Mouse (Mus musculus) fibroblast of lung, adult 2 months (primary cell): ENCODE data around the gene Rab11fip2.
A peak's percentile ranks its signal among the peaks of the same experiment; 100 is the strongest.

Experiments
- DNase-seq: peaks from one replicate; pipeline ENCODE4 v3.0.0-alpha.2; 2011; ENCODE audit warnings: low read depth

The Rab11fip2 gene

DNA sequence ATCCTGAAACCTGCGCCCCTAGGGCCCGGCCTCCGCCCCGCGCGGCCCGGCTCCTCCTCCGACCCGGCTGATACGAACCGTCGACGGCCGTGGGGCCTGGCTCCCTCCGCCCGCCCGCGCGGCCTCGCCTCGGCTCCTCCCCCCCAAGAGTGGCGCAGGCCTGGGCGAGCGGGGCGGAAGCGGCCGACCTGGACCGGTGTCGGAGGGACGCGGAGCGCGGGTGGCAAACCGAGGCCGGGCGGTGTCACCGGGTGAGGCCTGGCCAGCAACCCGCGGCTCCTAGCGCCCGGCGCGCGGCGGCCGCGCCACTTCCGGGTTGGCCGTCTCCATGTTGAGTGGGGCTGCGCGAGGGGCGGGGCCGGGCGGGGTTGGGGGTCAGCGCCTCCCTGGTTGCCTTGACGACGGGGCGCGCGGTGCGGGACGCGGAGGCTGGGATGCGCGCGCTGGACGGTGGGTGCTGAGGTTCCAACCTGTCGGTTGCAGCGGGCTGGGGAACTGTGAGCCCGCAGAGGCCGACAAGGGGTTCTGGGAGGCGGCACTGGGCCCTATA, at the start of gene Rab11fip2:
TSS of gene Rab11fip2 (minus strand) at position 333 of the 550 bp plus-strand sequence.
- DNase-seq = no peak

DNA sequence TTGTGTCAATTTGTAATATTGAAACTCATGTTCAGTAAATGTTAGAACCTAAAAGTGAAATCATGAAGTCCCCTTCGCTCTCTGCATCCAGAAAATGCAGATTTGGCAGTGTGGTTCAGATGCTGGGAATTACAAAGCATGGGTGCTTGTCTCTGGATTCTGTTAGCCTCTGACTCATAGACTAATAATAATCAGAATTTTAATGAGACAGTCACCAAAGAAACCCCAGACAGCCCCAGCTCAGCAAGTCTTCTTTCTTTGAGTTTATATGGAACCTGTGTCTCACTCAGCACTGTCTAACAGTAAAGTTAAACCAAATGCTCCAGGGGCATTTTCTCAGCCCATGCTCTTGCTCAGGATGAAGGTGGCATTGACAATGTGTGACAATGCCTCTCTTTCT, 38.1 kb upstream of the Rab11fip2 start:
- DNase-seq = no peak

DNA sequence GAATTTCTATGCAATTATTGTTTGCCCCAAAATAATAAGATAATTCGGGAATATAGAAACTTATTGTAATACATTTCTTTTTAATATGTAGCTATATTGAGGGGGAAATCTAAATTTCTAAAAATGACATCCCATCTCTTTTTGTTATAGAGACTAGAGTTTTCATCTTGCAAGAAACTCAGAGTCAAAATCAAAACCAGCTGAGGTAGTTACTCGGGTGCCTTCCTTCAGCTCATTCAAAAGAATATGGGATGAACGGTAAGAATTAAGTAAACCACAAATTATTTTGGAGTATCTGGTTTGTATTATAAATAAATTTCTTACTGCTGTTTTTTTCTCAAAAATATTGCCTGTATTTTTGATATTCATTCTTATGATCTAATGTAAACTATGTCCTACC, 11.5 kb upstream of the Rab11fip2 start:
- no peak for DNase-seq

DNA sequence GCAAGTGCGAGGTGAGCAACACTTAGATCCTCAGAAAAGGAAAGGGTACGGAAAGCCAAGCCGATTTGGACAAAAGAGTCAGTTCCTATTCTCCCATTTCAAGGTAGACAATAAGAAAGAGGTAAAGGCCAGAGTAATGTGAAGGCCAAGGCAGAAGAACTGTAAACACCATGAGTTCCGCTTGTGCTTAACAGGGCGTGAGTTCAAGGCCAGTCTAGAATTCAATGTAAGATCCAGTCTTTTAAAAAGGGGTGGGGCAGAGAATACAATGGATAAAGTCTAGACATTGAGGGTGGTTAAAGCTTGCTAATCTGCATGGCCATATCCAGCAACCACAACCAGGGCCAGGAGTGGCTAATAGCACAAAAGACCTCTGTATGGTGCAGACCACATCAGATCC, 6.3 kb upstream of the Rab11fip2 start:
- no peak for DNase-seq

DNA sequence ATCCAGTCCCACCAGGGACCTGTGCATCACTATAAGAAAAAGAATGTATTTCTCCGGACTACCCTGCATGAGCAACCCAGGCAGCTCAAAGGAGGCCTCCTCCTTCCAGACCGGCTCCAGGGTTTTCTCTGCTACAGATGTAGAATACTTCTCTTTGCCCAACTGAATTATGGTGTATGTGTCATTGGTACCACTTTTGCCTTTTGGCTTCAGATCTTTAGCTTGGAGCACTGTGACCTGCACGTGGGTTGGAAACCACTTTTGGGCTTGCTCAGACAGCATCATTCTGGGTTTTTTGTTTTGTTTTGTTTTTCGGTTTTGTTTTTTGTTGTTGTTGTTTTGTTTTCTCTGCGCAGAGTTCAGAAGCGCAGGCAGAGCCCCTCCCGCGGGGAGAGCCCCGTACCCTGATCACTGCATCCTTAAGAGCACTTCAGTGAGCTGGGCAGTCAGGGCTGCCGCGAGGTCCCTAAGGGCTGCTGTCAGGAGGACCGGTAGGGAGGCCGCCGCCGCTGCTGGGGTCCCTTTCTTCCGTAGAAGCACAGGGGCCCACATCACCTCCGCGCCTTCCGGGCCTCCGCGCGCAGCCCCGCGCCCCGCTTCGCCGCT, 635 bp downstream of the Rab11fip2 start:
- DNase-seq = no peak

DNA sequence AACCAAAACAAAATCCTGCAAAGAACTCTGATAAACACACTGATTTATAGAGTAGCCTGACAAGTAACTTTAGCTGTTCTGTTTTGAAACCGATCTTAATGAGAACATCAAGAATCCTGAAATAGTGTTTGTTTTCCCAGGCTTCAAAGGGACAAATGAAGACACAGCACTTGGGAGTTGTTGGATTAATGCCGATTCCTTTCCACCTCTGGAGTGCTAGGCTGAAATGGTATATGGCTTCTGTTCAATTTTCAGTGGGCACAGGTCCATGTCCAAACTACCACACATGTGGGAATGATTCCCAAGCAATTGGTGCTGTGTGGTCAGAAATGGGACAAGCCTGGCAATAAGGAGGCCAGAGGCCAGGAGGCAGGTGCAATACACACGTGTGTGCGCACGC, 3.7 kb downstream of the Rab11fip2 start:
- peak; percentile 57 for DNase-seq

DNA sequence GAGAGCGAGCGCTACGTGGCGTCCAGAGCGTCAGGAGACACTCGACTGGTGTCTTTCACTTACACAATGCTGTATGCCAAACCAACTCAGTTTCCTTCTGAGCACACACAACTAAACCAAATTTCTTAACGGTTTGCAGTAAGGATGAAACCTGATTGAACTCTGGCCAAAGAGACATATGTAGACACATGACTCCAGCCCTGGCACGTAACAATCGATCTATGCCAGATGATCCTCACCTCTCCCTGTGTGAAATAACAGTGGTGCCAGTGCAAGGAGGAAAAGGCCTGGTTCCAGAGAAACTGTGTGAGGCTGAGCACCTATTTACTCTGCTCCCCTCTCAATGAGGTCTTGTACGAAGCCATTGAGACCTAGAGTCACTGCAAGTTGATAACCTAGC, 11.4 kb downstream of the Rab11fip2 start:
- DNase-seq = no peak

DNA sequence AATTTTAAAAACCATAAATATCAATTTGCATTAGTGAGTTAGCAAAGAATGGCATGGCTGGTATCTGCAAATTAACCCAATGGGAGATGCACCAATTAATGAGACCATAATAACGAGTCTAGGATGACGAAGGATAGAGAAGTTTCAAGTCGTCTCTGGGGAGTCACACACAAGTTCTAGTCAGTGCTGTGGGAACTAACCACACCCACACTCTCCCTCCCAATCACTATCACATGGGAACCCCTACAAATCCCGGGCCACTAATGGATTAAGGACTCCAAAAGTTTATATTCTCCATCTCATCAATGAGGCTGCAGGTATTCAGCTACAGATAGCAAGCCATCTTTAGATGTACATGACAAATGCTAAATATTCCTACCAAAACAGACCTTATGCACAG, 14.8 kb downstream of the Rab11fip2 start:
- no peak for DNase-seq

DNA sequence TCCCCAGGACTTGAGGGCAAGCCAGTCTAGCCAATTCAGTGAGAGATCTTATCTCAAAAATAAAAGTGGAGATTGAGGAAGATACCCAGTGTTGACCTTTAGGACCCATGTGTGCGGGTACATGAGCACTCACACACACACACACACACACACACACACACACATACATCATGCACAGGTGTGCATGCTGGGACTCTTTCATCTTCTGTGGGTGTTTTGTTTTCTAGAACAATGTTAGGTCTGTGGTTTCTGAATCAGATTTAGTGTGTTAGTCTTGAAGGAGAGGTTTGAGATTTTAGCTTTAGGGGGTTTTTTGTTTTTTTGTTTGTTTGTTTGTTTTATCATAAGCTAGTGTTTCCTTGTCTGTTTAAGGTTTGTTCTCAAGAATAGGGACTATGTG, 17.3 kb downstream of the Rab11fip2 start:
- DNase-seq = no peak

DNA sequence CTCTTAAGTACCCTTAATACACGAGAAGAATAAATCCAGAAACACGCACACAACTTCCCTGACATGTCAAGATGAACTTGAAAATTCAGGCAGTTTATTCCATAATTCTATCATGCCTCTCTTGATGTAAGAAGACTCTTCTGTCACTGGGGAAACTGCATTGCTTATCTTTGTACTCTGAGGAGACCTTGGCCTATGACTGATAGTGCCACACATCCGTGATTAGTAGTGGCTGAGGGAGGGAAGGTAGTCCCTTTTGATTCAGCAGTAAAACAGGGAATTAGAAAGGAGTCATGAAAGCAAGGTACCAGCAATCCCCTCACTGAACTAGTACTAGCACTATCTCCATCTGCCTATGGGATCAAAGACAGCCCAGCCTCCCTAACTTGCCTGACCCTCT, 22.6 kb downstream of the Rab11fip2 start:
- no peak for DNase-seq

DNA sequence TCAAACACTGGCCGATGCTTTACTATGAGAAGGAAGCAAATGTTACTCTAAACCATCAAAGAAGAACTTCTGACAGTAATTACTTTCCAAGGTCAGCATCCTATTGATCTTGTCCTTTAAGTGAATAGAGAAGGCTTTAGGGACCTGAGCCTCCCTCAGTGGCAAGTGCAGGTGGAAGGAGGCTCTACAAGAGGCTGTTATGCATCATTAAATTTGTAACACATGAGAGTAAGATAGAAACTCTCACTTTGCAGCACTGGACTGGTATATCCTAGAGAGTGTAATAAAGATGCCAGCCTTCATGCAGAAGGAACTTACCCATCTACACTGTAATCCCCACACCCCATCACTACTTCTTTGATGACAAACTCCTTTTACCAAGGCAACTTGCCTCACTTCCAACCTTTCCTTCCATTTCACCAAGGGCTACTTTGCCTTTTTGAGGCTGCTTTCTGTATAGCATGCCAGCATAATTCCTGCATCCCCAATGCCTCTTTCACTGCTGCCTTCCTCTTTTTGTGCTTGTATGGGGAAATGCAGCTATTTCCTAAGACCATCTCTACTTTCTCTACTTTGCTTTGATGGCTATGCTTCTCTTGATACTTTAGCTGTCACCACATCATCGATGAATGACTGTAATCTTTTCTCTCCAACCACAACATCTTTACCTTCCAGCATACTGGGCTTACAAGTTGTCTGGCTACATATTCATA, 25.4 kb downstream of the Rab11fip2 start:
- no peak for DNase-seq

DNA sequence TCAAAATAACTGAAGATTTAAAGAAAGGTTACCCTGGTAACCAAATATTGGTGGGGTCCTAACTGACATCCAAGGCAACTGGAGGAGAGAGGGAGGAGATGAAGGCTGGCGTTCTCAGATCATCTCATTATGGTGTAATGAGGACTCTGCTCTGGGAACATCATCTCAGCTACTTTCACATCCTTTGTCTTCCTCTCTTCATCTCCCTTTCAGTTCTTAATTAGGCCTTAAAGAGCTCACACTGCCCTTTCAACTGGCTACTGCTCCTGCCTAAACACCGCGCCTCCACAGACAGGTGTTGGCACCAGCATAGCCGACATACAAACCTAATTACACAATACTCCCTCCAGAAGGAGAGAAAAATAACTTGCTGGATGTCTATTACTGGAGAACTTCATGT, 31.9 kb downstream of the Rab11fip2 start:
- DNase-seq = no peak

DNA sequence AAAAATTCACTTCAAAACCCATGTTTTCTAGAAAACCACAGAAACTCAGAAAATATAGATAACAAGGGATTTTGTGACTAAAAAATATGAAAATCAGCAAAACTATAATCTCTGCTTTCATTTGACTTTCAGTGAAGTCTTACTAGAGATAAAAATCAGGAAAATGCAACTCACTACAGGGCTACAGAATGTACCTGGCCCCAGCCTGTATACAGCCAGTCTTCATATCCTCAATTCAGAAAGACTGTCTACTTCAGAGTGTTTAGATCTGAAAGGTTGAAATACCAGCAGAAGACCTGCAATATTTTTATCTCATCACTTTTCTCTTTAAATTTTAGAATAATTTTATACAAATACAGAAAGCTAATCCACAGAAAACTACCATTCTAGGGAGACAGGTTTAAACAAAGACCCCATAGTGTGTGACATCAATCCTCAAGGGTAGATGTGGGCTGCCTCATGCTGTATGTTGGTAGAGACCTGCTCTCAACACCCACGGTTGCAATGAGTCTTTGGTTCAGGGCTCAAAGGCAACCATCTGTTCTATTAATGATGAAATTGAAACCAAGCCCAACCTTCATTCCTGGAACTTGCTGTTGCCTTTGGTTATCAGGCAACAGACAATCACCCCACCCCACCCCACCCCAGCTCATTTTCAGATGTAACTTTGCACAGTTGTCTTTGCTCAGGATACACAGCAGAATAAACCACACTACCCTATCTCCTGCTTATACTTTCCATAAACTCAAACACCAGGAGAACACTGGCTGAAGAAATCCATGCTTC, 38.0 kb downstream of the Rab11fip2 start:
- no peak for DNase-seq

DNA sequence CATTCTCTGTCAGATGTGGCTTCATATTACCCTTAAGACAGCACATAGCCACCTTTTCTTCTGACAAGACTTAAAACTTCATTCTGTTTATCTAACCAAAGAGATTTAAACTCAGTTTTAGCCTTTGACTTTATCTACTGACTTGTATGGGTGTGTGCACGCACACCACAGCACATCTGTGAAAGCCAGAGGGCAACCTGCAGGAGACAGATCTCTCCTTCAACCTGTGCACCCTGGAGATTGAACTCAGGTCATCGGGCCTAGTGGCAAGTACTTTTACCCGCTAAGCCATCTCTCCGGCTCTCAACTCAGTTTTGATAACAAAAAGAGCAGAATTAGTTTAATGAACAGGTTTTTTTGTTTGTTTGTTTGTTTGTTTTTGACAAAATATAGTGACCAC, 43.5 kb downstream of the Rab11fip2 start:
- no peak for DNase-seq

DNA sequence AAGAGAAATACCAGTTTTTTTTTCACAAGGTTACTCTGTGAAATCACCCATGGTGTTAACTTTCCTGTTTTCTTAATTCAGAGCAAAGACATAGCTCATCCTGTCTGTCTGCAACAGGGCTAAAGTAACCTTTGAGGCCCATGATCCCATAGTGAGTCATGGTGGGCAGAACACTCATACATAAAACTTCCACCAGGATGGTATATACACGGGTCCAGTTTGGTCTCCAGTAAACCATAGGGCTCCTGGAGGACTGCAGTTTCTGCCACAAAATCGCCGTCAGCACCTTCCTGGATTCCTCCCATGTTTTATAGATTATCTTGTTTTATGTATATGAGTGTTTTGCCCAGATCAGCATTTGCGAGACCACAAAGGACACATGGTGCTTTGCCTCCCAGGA, 45.2 kb downstream of the Rab11fip2 start:
- no peak for DNase-seq

DNA sequence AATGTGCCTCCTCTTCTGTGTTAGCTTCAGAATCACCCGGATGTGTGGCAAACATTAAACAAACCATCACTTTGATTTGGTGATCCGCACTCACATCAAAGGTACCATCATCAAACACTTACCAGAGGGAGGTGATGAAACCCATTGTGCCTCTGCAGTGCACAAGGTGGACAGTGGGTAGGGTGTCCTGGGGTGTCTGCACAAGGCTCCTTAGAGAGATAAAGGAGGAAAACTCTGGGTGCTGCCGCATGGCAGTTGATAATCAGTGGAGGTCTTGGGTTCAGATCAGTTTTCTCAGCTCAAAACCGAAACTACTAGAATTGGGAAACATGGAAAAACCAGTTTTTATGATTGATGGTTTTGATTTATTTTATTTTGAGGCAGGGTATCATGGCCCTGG, 54.1 kb downstream of the Rab11fip2 start:
- no peak for DNase-seq

DNA sequence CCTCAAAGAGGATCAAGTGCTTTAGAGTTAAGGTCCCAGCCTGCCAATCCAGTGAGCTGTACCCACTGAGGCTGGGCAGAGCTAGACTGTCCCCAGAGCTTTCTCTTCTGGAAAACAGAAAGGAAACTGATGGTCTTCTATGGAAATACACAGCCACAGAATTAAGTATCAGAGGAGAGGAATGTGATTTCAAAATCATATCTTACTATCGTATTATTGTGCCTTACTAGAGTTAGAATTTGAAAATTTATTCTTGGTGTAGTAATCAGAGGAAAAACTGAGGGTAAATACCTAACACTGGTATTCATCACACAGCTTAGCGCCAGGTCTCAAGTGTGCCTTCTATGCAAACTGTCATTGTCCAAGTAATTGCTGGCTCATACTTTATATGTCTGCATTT, 54.6 kb downstream of the Rab11fip2 start:
- peak; percentile 26 for DNase-seq

DNA sequence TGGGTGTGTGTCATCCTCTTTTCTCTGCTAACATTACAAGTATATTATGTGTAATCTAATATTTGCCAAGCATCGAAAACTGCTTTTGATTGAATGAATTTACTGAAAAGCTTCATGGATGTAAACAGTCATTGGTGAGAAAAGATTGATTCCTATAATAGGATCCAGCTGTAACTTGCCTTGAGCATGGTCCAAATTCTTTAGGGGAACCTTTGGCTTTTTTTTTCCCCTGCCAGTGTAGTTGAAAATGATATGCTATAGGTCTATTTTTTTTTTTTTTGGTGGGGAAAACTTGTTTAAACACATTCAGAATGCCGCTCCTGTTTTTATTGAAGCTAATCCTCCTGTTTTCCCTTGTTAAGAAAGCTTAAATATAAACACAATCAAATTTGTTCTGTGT, 55.6 kb downstream of the Rab11fip2 start:
- no peak for DNase-seq

DNA sequence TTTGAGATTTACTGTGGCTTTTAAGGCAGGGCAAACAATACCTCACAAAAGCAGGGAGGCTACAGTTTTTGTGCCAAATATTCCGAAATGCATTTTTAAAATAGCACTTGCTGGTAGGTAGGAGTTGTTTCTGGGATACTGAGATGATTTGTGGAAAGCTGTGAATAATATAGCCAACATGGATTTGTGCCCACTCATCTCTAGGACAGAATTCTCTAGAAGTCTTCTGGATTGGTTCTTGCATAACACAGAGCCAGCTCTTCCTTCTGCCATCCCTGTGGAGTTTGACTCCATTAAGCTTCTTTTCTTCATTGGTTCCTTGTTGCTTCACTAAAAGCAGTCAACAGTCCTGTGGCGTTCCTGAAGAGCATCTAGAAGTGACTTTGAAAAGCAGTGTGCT, 58.2 kb downstream of the Rab11fip2 start:
- no peak for DNase-seq

DNA sequence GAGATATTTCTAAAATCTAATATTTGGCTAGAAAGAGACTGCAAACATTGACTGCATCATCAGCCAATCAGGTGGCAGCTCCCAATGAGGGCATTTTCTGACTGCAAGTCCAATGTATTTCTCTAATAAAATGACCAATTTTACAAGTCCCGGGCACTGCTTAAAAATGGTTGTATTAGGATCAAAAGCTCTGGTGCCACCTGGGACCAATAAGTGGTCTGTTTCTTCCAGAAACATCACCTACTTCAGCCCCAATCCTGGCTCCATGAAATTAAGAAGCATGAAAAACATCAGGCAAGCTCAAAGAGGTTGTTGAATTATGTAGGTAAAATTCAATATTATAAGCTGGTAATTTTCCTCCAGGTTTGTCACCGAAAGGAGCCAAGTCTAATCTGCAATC, 66.2 kb downstream of the Rab11fip2 start:
- no peak for DNase-seq

DNA sequence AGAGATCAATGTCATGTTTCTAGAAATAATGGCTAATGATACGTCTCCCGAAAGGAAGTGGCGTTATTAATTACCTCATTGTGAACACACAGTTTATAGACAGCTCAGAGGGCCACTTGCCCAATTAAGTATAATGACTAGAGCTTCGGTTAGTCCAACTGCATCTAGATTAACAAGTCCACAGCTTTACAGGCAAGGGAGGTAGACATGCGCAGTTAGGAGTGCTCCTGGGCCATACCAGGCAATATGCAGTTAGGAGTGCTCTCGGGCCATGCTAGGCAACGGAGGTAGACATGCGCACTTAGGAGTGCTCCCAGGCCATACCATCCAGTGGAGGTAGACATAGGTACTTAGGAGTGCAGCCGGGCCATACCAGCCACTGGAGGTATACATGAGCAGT, 76.8 kb downstream of the Rab11fip2 start:
- DNase-seq = no peak

DNA sequence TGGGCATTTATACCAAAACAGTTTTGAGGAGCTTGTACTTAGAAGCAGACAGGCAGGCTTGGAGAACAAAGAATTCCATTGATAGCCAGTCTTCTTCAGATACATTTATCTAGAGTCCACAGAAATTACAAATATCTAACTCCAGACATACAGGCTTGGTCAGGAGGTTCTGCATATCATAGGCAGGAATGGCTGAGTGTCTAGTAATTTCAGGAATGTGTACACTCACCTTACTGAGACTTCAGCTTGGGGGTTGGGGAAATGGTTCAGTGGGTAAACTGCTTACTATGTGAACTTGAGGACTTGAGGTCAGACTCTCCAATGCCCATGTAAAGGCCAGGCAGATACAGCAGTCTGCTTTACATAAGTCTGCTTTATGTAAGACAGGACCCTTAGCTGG, 81.0 kb downstream of the Rab11fip2 start:
- no peak for DNase-seq

DNA sequence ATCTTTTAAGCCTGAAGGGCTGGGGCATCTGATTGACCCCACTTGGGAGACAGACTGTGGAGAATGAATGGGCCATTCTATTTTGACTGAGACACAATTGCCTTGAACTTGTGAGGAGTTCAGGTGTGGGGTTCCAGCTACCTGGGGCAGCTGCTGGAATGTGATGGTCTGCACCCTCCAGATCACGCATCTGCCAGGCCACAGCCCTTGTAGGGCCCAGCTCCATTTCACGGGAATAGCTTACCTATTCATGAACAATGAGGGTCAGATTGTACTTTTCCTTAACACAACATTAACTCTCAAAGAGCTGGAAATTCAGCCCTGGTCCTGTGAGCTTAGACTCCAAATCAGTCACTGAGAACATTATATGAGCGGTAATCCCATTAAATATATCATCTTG, 82.7 kb downstream of the Rab11fip2 start:
- no peak for DNase-seq
